Mouse (Mus musculus): Measurements from ENCODE around the gene Smg9. TPM values are rescaled to one million over a fixed set of nuclear protein-coding genes. Genes with fewer than 3 reads are reported as not detected.
A peak's percentile ranks its signal among the peaks of the same experiment; 100 is the strongest.

The Smg9 gene
- polyA plus RNA-seq, 1 experiment from 2014 or later = 27.7 TPM

- 80% methylated on average over 16 of the region's 16 CpGs for WGBS
Measured at GRCm38 (mm10) chr7:24382730-24383372, 16.6 kb upstream of the Smg9 start.

DNA sequence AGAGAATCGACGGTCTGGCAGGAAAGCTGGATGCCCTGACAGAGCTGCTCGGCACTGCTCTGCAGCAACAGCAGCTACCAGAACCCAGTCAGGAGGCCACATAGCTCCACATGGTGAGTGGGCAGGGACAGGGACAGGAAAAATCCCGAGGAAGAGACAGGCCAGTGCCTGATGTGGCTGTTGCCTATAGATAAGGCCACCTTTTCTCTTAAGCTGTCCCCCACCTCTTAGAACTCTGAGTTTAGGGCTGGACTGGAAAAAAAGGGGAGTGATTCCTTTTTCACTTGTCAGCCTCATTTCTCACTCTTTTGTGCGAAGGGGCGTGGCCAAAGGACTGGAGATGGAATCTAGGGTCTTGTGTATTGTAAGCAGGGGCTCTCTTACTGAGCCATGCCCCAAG, 15.3 kb upstream of the Smg9 start:
- H3K4me1 ChIP-seq = peaks cover 7% of the 10 kb centered on the region; the same call in 1 of the 2 replicates
- H3K36me3 ChIP-seq = no peaks in the 10 kb centered on the region
- no peak overlapping the region for H3K4me3 ChIP-seq
- no peaks in the 10 kb centered on the region for H3K9me3 ChIP-seq
- H3K27me3 ChIP-seq (ENCODE audit: insufficient read depth, poor library complexity, severe bottlenecking) = peaks cover 31% of the 10 kb centered on the region
- H3K27ac ChIP-seq = peak overlapping the region; percentile 42; the same call in 1 of the 2 replicates
- DNase-seq (ENCODE audit: low spot score) = peak; percentile 90
- WGBS = 51% methylated on average over 6 of the region's 6 CpGs

More at GRCm38 (mm10) chr7:24382730-24383372, 16.6 kb upstream of the Smg9 start:
- no peak for DNase-seq (ENCODE audit: low spot score)
- H3K36me3 ChIP-seq = no peaks in the 10 kb centered on the region
- peak overlapping the region; percentile 42 for H3K27ac ChIP-seq
- peaks cover 7% of the 10 kb centered on the region; the same call in 1 of the 2 replicates for H3K4me1 ChIP-seq
- no peaks in the 10 kb centered on the region for H3K9me3 ChIP-seq
- peaks cover 43% of the 10 kb centered on the region for H3K27me3 ChIP-seq (ENCODE audit: insufficient read depth, poor library complexity, severe bottlenecking)
- no peak overlapping the region for H3K4me3 ChIP-seq

- Histone ChIP-seq H3K27me3 (ENCODE audit: insufficient read depth, poor library complexity, severe bottlenecking) (peaks cover 24% of the 10 kb centered on the region), H3K4me3 (0 out of 2 replicates have a peak overlapping the region, but pooled peaks have one; percentile 23), H3K4me1 (peaks cover 7% of the 10 kb centered on the region; the same call in 1 of the 2 replicates), H3K27ac (no peak overlapping the region), H3K36me3 (no peaks in the 10 kb centered on the region), H3K9me3 (no peaks in the 10 kb centered on the region)
- no peak for DNase-seq (ENCODE audit: low spot score)
- WGBS = 7% methylated on average over 11 of the region's 11 CpGs
Measured at GRCm38 (mm10) chr7:24384827-24385226, 14.6 kb upstream of the Smg9 start.

DNA sequence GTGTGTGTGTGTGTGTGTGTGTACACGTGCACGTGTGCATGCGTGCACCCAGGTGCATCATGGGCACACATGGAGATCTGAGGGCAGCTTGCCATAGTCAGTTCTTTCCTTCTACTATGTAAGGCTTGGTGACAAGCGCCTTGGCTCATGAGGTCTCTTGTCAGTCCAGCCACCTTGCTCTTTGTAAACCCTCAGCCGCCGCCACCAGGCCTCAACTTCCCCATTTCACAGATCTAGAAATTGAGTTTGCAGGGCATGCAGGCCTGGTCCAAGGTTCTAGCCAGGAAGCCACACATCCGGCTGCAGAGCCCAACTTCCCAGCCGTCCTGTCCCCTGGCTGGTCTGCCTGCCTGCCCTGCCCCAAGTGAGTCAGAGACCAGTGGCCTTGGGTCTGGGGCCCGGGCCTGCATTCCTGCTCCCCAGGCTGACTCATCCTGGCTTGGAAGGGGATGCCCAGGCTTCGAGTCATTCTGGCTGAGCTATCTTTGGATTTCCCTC, 12.3 kb upstream of the Smg9 start:
- H3K4me3 ChIP-seq = no peak overlapping the region
- H3K9me3 ChIP-seq = no peaks in the 10 kb centered on the region
- H3K36me3 ChIP-seq = no peaks in the 10 kb centered on the region
- 70% methylated on average over 10 of the region's 10 CpGs for WGBS
- no peak for DNase-seq (ENCODE audit: low spot score)
- peaks cover 3% of the 10 kb centered on the region for H3K4me1 ChIP-seq
- H3K27me3 ChIP-seq (ENCODE audit: insufficient read depth, poor library complexity, severe bottlenecking) = peaks cover 20% of the 10 kb centered on the region
- H3K27ac ChIP-seq = no peak overlapping the region

DNA sequence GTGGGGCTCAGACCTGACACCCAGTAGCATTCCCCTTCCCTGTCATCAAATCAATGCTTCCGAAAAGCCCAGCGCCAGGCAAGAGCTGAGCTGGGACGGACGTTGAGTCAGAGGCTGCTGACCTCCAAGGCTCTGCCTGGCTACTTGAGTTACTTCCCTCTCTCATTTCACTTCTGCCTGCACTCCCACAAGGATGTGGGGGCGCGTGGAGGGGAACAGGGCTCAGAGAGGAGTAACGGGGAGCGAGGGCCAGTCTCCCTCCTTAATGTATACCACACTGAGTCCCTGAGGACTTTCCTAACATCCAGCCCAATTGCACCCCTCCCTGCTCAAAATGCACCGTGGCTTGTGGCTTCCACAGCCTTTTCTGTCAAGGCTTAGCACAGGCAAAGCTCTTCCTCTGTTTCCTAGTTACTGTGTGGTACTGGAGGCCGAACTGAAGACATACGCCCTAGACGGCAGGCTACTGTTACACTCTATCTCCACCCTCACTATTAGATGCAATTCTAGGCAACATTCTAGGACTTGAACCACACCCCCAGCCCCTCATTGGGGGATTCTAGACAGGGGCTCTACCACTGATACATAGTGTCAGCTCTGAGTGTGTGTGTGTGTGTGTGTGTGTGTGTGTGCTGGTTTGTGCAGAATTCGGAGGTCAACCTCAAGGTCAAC, 9.8 kb upstream of the Smg9 start:
- no peak overlapping the region for H3K27ac ChIP-seq
- 0 out of 2 replicates have a peak, but pooled peaks cover 5% of the 10 kb centered on the region for H3K27me3 ChIP-seq (ENCODE audit: insufficient read depth, poor library complexity, severe bottlenecking)
- WGBS = 63% methylated on average over 13 of the region's 13 CpGs
- peaks cover 3% of the 10 kb centered on the region; the same call in 1 of the 2 replicates for H3K4me1 ChIP-seq
- no peaks in the 10 kb centered on the region for H3K36me3 ChIP-seq
- H3K9me3 ChIP-seq = no peaks in the 10 kb centered on the region
- H3K4me3 ChIP-seq = no peak overlapping the region
- DNase-seq (ENCODE audit: low spot score) = no peak

- H3K4me3 ChIP-seq = no peak overlapping the region
- no peak overlapping the region for H3K27ac ChIP-seq
- peaks cover 3% of the 10 kb centered on the region; the same call in 1 of the 2 replicates for H3K4me1 ChIP-seq
- DNase-seq (ENCODE audit: low spot score) = no peak
- no peaks in the 10 kb centered on the region for H3K9me3 ChIP-seq
- WGBS = 72% methylated on average over 7 of the region's 7 CpGs
- 0 out of 2 replicates have a peak, but pooled peaks cover 4% of the 10 kb centered on the region for H3K27me3 ChIP-seq (ENCODE audit: insufficient read depth, poor library complexity, severe bottlenecking)
- H3K36me3 ChIP-seq = no peaks in the 10 kb centered on the region
Measured at GRCm38 (mm10) chr7:24390512-24390911, 8.9 kb upstream of the Smg9 start.

GRCm38 (mm10) chr7:24391077-24391476, 8.3 kb upstream of the Smg9 start:
- DNase-seq (ENCODE audit: low spot score) = no peak
- H3K27ac ChIP-seq = no peak overlapping the region
- H3K4me3 ChIP-seq = no peak overlapping the region
- no peaks in the 10 kb centered on the region for H3K36me3 ChIP-seq
- 0 out of 2 replicates have a peak, but pooled peaks cover under 1% of the 10 kb centered on the region for H3K27me3 ChIP-seq (ENCODE audit: insufficient read depth, poor library complexity, severe bottlenecking)
- WGBS = 27% methylated on average over 5 of the region's 5 CpGs
- no peaks in the 10 kb centered on the region for H3K9me3 ChIP-seq
- H3K4me1 ChIP-seq = peaks cover 3% of the 10 kb centered on the region; the same call in 1 of the 2 replicates

- Histone ChIP-seq H3K27me3 (ENCODE audit: insufficient read depth, poor library complexity, severe bottlenecking) (no peaks in the 10 kb centered on the region), H3K4me1 (peaks cover 3% of the 10 kb centered on the region; the same call in 1 of the 2 replicates), H3K9me3 (no peaks in the 10 kb centered on the region), H3K27ac (no peak overlapping the region), H3K36me3 (no peaks in the 10 kb centered on the region), H3K4me3 (no peak overlapping the region)
- DNase-seq (ENCODE audit: low spot score) = no peak
- 84% methylated on average over 2 of the region's 2 CpGs for WGBS
Measured at GRCm38 (mm10) chr7:24391687-24392086, 7.7 kb upstream of the Smg9 start.

DNA sequence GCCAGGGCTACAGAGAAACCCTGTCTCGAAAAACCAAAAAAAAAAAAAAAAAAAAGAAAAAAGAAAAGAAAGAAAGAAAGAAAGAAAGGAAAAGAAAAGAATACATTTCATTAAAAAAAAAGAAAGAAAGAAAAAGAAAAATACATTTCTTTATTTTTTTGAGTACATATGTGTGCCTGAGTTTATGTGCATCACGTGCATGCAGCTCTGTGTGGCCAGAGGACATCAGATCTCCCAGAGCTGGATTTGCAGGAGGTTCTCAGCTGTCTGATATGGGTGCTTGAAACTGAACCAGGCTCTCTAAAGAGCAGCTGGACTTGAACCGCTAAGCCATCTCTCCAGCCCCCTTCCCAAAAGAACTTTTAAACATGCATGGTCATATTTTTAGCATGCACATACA, 5.4 kb upstream of the Smg9 start:
- DNase-seq (ENCODE audit: low spot score) = no peak
- Histone ChIP-seq H3K27me3 (ENCODE audit: insufficient read depth, poor library complexity, severe bottlenecking) (no peaks in the 10 kb centered on the region), H3K4me1 (no peaks in the 10 kb centered on the region; the same call in 1 of the 2 replicates), H3K36me3 (no peaks in the 10 kb centered on the region), H3K27ac (no peak overlapping the region), H3K9me3 (no peaks in the 10 kb centered on the region), H3K4me3 (no peak overlapping the region)
- 69% methylated on average over 3 of the region's 3 CpGs for WGBS

GRCm38 (mm10) chr7:24394475-24395161, 4.8 kb upstream of the Smg9 start:
- Histone ChIP-seq H3K9me3 (no peaks in the 10 kb centered on the region), H3K27ac (no peak overlapping the region), H3K27me3 (ENCODE audit: insufficient read depth, poor library complexity, severe bottlenecking) (no peaks in the 10 kb centered on the region), H3K4me3 (no peak overlapping the region), H3K4me1 (no peaks in the 10 kb centered on the region; the same call in 1 of the 2 replicates), H3K36me3 (no peaks in the 10 kb centered on the region)
- WGBS = 75% methylated on average over 15 of the region's 15 CpGs
- DNase-seq (ENCODE audit: low spot score) = no peak

DNA sequence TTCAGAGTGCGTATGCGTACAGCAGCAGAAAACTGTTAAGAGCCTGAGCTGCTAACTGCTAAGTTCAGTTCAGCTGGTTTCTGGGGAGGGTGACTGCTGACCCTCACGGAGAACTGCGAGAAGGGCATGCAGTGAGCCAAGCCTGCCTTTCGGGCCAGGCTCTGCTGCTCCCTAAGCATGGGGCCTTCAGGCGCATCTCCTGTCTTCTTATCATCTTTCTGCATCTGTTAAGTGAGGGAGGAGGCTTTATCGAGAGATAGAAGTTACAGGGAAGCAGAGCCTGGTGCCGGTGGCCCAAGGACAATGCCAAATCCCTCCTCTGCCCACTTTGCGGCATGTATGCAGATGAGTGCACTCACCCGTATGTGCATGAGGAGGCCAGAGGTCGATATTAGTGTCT, 2.6 kb upstream of the Smg9 start:
- no peak for DNase-seq (ENCODE audit: low spot score)
- Histone ChIP-seq H3K36me3 (peaks cover 3% of the 10 kb centered on the region; the same call in 1 of the 2 replicates), H3K9me3 (no peaks in the 10 kb centered on the region), H3K27ac (no peak overlapping the region), H3K4me1 (0 out of 2 replicates have a peak, but pooled peaks cover 3% of the 10 kb centered on the region), H3K27me3 (ENCODE audit: insufficient read depth, poor library complexity, severe bottlenecking) (no peaks in the 10 kb centered on the region), H3K4me3 (no peak overlapping the region)
- WGBS = 69% methylated on average over 11 of the region's 11 CpGs

- no peak for DNase-seq (ENCODE audit: low spot score)
- no peaks in the 10 kb centered on the region for H3K27me3 ChIP-seq (ENCODE audit: insufficient read depth, poor library complexity, severe bottlenecking)
- 0 out of 2 replicates have a peak, but pooled peaks cover 3% of the 10 kb centered on the region for H3K4me1 ChIP-seq
- H3K4me3 ChIP-seq = peak overlapping the region; percentile 70; the same call in 1 of the 2 replicates
- H3K27ac ChIP-seq = no peak overlapping the region; the same call in 1 of the 2 replicates
- H3K9me3 ChIP-seq = 0 out of 2 replicates have a peak, but pooled peaks cover 2% of the 10 kb centered on the region
- peaks cover 16% of the 10 kb centered on the region for H3K36me3 ChIP-seq
- 91% methylated on average over 8 of the region's 8 CpGs for WGBS
Measured at GRCm38 (mm10) chr7:24398364-24398913, 980 bp upstream of the Smg9 start.

All from heart, embryonic 10.5 days (tissue).